Mouse (Mus musculus) E14TG2a.4 (cell line): ENCODE data around the gene Prss53.

ENCODE experiments used
- CTCF ChIP-seq: conservative IDR thresholded peaks from 2 replicates; pipeline ENCODE4 v1.5.1; 2014; ENCODE audit warnings: low read length
- NANOG ChIP-seq: IDR thresholded peaks from 2 replicates; pipeline ENCODE4 v1.6.1; 2014; ENCODE audit warnings: borderline replicate concordance, low read length, mixed read lengths
- POU5F1 ChIP-seq: IDR thresholded peaks from 2 replicates; pipeline ENCODE4 v1.6.1; 2014; ENCODE audit warnings: low read length, borderline replicate concordance

DNA sequence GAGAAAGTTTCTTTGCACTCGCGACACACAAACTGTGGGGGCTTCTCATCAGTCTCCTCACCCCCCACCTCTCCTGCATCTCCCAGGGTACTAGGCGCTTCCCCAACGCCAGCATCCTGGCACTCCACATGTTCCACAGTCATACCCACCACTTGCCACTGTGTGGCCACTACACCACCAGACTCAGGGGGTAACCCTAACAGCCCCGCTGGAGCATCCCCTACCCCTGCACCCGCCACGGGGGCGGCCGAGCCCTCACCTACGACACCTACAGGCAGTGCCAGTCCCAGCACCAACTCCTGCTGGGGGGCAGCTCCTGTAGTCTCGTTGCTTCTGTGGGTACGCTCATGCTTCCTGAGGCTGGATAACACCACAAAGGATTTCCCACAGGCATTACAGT is 24.3 kb downstream of the Prss53 start:
- TF ChIP-seq CTCF (no peak), NANOG (no peak), POU5F1 (no peak)
